Mouse (Mus musculus) splenic B cell, adult 2 months (primary cell): Measurements from ENCODE around the gene Gm17657.

ENCODE experiments used
- DNase-seq: peaks from one replicate; pipeline ENCODE4 v3.0.0-alpha.2; 2011; ENCODE audit warnings: low read depth, low spot score
- H3K27me3 ChIP-seq: 2 replicates; pipeline ENCODE4 v1.6.1; 2012; ENCODE audit warnings: mild to moderate bottlenecking, low read length, moderate library complexity, mixed read lengths; ENCODE audit not compliant: control insufficient read depth, poor library complexity, insufficient read depth, severe bottlenecking
- H3K36me3 ChIP-seq: 2 replicates; pipeline ENCODE4 v1.6.1; 2012; ENCODE audit warnings: mild to moderate bottlenecking, low read length, moderate library complexity, mixed read lengths; ENCODE audit not compliant: control insufficient read depth, poor library complexity, insufficient read depth, severe bottlenecking

The Gm17657 gene

GRCm38 (mm10) chr17:29474036-29474435, 75.4 kb downstream of the Gm17657 start:
- Histone ChIP-seq H3K36me3 (no peaks in the 10 kb centered on the region), H3K27me3 (no peaks in the 10 kb centered on the region)
- DNase-seq: peak; percentile 22

GRCm38 (mm10) chr17:29473466-29473865, 76.0 kb downstream of the Gm17657 start:
- Histone ChIP-seq H3K27me3 (no peaks in the 10 kb centered on the region), H3K36me3 (no peaks in the 10 kb centered on the region)
- DNase-seq: no peak
